Mouse (Mus musculus) forebrain, embryonic 10.5 days (tissue): ENCODE data around the gene Tmem38b. TPM values are rescaled to one million over a fixed set of nuclear protein-coding genes. Genes with fewer than 3 reads are reported as not detected.

ENCODE experiments used
- DNase-seq: peaks from one replicate; pipeline ENCODE4 v3.0.0-alpha.2; 2017; ENCODE audit warnings: low spot score; ENCODE audit errors: extremely low spot score
- H3K27ac ChIP-seq: fragments of 300-500 bp; sonication (generic); 2 replicates; pipeline ENCODE4 v1.5.1; 2016; ENCODE audit warnings: mild to moderate bottlenecking
- H3K27me3 ChIP-seq: fragments of 300-500 bp; sonication (generic); 2 replicates; pipeline ENCODE4 v1.6.1; 2016; ENCODE audit warnings: mild to moderate bottlenecking; ENCODE audit not compliant: poor library complexity, severe bottlenecking
- H3K36me3 ChIP-seq: fragments of 300-500 bp; sonication (generic); replicated peaks from 2 replicates; pipeline ENCODE4 v1.6.1; 2016; ENCODE audit warnings: mild to moderate bottlenecking, moderate library complexity
- H3K4me1 ChIP-seq: fragments of 300-500 bp; sonication (generic); 2 replicates; pipeline ENCODE4 v1.6.1; 2016
- H3K4me3 ChIP-seq: fragments of 300-500 bp; sonication (generic); 2 replicates; pipeline ENCODE4 v1.5.1; 2016; ENCODE audit warnings: mild to moderate bottlenecking, moderate library complexity
- H3K9me3 ChIP-seq: fragments of 300-500 bp; sonication (generic); 2 replicates; pipeline ENCODE4 v1.6.1; 2016; ENCODE audit warnings: mild to moderate bottlenecking, moderate library complexity
- WGBS: fragments of 180-500 bp; shearing (Covaris S2); methylation state at CpG from one replicate; pipeline ENCODE4 v1.1.7; 2016; 5-methylcytosine and 5-hydroxymethylcytosine counted together
- polyA plus RNA-seq: library from polyadenylated mRNA; unstranded; fragments of >200 nt; fragmentation: Nextera tagmentation; extraction: Ambion mirVana; gene quantifications from 2 replicates; pipeline ENCODE4 v1.2.1, GENCODE M21; 2016

Tmem38b gene
- polyA plus RNA-seq, 1 experiment from 2014 or later = 5.9 TPM

DNA sequence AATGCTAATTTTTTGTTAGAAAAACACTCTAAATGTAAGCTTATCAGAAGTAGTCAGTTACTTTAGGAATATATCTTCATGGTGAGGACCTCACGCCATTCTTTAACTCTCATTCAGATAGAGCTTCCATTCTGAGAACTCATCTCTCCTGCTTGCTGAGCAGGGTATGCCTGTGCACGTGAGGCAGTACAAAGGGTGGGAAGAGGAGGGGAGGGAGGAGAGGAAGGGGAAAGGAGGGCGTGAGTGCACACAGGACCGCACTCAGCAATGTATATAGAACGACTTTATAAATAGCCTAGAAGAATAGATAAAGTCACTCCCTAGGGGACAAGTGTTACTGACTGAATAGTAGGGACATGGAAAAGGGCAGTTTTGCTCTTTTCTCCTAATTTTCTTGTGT, 11.1 kb downstream of the Tmem38b start:
- 23% methylated on average over 5 of the region's 5 CpGs for WGBS
- peaks cover 3% of the 10 kb centered on the region; the same call in 1 of the 2 replicates for H3K36me3 ChIP-seq
- no peak for DNase-seq
- H3K27me3 ChIP-seq = no peaks in the 10 kb centered on the region
- H3K4me1 ChIP-seq = peaks cover 30% of the 10 kb centered on the region
- H3K4me3 ChIP-seq = no peak overlapping the region
- H3K9me3 ChIP-seq = no peaks in the 10 kb centered on the region
- H3K27ac ChIP-seq = no peak overlapping the region

DNA sequence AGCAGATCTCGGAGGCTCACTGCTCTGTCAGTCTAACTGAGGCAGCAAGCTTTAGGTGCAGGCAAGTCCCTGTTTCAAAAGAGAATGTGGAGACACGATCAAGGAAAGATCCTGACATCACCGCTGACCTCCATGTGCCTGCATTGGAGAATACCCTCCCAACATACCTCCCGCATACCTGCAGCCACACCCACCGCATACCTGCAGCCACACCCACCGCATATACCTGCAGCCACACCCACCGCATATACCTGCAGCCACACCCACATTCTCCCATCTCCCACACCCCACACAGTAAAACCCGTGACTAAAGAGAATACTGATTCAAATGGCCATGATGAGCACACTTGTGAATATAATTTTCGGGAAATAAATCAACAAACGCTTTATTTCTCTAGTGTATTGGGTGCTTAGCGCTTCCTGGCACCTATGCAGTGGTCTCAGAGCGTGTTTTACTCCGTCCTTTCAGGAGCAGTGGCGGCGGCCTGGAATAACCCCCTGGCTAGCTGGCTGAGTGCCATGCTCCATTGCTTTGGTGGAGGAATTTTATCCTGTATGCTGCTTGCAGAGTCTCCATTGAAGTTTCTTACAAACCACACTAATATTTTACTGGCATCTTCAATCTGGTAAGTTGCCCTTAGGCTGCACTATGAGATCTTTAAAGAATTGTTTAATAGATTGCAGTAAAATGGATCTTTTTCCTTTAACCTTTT, 14.5 kb downstream of the Tmem38b start:
- WGBS = 93% methylated on average over 15 of the region's 15 CpGs
- DNase-seq = no peak

DNA sequence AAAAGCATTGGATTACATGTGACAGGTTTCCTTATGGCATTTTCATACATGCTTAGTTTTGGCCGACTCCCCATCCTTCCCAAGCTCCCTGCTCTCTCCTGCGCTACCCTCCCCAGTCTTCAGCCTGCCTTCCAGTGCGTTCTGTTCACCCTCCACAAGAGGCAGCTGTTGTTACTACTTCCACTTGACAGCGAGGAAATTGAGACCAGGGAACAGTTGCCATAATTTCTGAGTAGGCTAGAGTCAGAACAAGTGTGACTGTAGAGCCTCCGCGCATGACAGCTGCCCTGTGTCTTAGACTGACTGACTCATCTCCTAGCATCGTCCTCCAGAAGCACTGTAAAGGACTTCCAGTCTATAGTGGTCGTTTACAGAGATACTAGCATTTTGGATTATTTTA, 17.7 kb downstream of the Tmem38b start:
- no peak for DNase-seq
- H3K9me3 ChIP-seq = no peaks in the 10 kb centered on the region
- 65% methylated on average over 8 of the region's 8 CpGs for WGBS
- no peak overlapping the region for H3K4me3 ChIP-seq
- peaks cover 3% of the 10 kb centered on the region; the same call in 1 of the 2 replicates for H3K36me3 ChIP-seq
- no peak overlapping the region for H3K27ac ChIP-seq
- 0 out of 2 replicates have a peak, but pooled peaks cover 3% of the 10 kb centered on the region for H3K4me1 ChIP-seq
- no peaks in the 10 kb centered on the region for H3K27me3 ChIP-seq

More for the DNA sequence above, 14.5 kb downstream of the Tmem38b start:
- Histone ChIP-seq H3K4me3 (no peak overlapping the region), H3K27me3 (no peaks in the 10 kb centered on the region), H3K4me1 (peaks cover 23% of the 10 kb centered on the region), H3K9me3 (no peaks in the 10 kb centered on the region), H3K36me3 (peaks cover 3% of the 10 kb centered on the region; the same call in 1 of the 2 replicates), H3K27ac (no peak overlapping the region)

DNA sequence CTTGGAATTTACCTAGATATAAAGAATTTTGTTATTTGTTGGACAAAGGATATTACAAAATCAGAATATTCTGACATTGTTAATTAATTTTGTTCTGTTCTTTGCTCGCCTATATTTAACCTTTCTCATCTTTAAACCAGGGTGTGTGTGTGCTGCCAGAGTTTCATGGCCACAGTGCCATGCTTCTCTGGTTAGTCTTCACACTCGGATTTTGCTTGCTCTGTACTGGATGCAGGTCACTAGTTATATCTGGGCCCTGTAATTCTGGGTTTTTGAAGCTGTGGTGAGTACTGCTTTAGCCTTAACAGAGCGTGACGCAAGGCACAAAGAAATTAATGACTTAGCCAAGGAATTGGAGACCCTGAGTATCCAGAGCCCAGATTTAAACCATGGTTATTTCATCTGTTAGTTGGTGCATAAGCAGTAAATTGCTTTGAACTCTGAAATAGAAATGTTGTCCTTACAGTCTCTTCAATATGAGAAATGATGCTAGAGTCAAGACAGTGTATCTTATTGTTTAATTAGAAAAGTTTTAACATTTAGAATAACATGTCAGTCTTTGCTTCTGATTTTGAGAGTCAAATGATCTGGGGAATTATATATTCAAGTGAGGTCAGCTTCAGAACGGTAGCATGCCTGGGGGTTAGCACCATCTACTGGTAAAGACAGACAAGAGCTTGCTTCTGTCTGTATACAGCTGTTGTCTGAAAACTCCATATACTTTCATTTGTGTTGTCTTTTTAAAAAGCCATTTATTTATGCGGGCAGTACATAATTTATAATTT, 19.2 kb downstream of the Tmem38b start:
- Histone ChIP-seq H3K36me3 (peaks cover 3% of the 10 kb centered on the region; the same call in 1 of the 2 replicates), H3K27ac (no peak overlapping the region), H3K27me3 (no peaks in the 10 kb centered on the region), H3K4me3 (no peak overlapping the region), H3K4me1 (0 out of 2 replicates have a peak, but pooled peaks cover 3% of the 10 kb centered on the region), H3K9me3 (no peaks in the 10 kb centered on the region)
- 48% methylated on average over 6 of the region's 6 CpGs for WGBS
- DNase-seq = no peak

DNA sequence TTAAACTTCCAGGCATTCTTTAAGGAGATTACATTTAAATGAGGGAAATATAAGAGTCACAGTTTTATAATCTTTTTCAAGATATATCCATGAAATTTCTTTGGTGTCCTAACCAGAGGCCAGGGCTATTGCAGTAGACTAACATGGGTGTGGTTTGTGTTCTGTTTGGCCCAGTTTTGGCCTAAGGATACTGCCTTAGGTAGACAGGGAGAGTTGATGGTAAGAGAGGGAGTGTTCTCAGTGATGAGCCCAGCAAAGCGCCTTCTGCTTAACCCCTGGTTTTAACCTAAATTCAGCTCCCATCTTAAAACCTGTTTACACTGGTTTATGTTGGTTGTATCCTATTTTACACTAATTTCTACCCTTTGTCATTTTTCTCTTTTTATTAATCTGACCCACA, 19.8 kb downstream of the Tmem38b start:
- no peaks in the 10 kb centered on the region for H3K27me3 ChIP-seq
- DNase-seq = no peak
- H3K4me1 ChIP-seq = 0 out of 2 replicates have a peak, but pooled peaks cover 3% of the 10 kb centered on the region
- no peaks in the 10 kb centered on the region for H3K9me3 ChIP-seq
- no peak overlapping the region for H3K27ac ChIP-seq
- 97% methylated on average over 1 of the region's 1 CpGs for WGBS
- H3K4me3 ChIP-seq = no peak overlapping the region
- H3K36me3 ChIP-seq = peaks cover 4% of the 10 kb centered on the region

DNA sequence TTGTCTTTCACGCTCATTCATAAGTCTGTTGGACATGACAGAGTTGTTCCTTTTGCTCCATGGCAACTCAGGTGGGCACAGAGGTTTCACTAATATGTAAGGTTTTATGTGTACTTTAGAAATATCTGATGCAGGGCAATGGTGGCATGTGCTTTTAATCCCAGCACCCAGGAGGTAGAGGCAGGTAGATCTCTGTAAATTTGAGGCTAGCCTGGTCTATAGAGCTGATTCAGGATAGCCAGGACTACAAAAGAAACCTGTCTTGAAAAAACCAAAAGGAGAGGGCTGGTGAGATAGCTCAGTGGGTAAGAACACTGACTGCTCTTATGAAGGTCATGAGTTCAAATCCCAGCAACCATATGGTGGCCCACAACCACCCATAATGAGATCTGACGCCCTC, 20.5 kb downstream of the Tmem38b start:
- 76% methylated on average over 2 of the region's 2 CpGs for WGBS
- no peak for DNase-seq
- no peak overlapping the region for H3K27ac ChIP-seq
- no peak overlapping the region for H3K4me3 ChIP-seq
- 0 out of 2 replicates have a peak, but pooled peaks cover 3% of the 10 kb centered on the region for H3K4me1 ChIP-seq
- no peaks in the 10 kb centered on the region for H3K9me3 ChIP-seq
- peaks cover 8% of the 10 kb centered on the region for H3K36me3 ChIP-seq
- H3K27me3 ChIP-seq = no peaks in the 10 kb centered on the region

DNA sequence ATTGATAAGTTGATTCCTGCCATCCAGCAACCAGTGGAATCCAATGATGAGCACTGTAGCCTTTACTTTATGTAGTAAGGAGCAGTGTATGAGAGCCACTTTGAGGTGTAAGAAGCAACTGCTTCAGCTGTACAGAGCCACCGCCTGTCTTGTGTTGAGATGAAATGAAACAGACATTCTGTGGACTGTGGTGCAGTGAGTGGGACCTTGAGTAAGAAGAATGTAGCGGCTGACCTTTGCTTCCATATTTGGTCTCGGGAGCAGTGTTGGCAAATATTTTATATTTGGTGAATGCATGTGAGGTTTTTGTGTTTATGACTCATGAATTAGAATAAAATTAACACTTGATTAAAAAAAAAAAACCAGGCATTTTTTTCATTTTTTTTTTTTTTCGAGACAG, 21.7 kb downstream of the Tmem38b start:
- Histone ChIP-seq H3K9me3 (no peaks in the 10 kb centered on the region), H3K27ac (no peak overlapping the region), H3K36me3 (peaks cover 12% of the 10 kb centered on the region), H3K4me3 (no peak overlapping the region), H3K27me3 (no peaks in the 10 kb centered on the region), H3K4me1 (0 out of 2 replicates have a peak, but pooled peaks cover 3% of the 10 kb centered on the region)
- WGBS = 92% methylated on average over 4 of the region's 4 CpGs
- no peak for DNase-seq

DNA sequence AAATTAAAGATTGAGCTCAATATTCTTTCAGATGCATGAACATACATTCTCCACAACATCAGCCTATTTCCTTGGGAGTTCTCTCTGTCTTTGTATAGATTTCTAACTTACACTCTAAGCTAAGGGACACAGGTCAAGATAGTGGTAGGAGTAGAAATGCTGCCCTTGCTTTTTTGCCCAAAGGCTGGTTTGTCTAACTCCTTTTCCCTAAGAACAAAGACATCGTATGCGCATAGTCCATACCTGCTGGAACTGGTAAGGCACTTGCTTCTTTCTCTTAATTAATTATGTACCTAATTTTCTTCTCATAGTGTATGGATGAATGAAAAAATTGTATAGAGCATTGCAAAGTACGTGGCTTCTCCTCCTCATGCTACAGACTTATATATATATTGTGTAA, 22.5 kb downstream of the Tmem38b start:
- no peaks in the 10 kb centered on the region for H3K9me3 ChIP-seq
- H3K27ac ChIP-seq = no peak overlapping the region
- H3K4me3 ChIP-seq = no peak overlapping the region
- 96% methylated on average over 3 of the region's 3 CpGs for WGBS
- no peak for DNase-seq
- H3K36me3 ChIP-seq = peaks cover 12% of the 10 kb centered on the region
- 0 out of 2 replicates have a peak, but pooled peaks cover 3% of the 10 kb centered on the region for H3K4me1 ChIP-seq
- H3K27me3 ChIP-seq = no peaks in the 10 kb centered on the region

DNA sequence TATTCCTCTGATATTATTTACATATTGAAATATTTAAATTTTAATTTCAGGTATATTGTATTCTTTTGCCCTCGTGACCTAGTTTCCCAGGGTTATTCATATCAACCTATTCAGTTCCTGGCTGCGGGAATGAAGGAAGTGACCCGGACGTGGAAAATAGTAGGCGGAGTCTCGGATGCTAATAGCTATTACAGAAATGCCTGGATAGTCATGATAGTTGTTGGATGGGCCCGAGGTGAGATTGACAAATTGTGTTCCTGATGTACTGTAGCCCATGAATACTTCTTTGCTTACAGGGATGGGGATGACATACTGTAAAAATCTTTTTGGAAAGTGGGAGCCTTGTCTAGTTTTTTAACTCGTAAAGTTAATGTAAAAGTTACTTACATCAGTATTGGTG, 23.0 kb downstream of the Tmem38b start:
- Histone ChIP-seq H3K27ac (no peak overlapping the region), H3K27me3 (no peaks in the 10 kb centered on the region), H3K9me3 (no peaks in the 10 kb centered on the region), H3K4me3 (no peak overlapping the region), H3K4me1 (no peaks in the 10 kb centered on the region), H3K36me3 (peaks cover 12% of the 10 kb centered on the region)
- no peak for DNase-seq
- whole genome bisulfite sequencing = 95% methylated on average over 8 of the region's 8 CpGs

DNA sequence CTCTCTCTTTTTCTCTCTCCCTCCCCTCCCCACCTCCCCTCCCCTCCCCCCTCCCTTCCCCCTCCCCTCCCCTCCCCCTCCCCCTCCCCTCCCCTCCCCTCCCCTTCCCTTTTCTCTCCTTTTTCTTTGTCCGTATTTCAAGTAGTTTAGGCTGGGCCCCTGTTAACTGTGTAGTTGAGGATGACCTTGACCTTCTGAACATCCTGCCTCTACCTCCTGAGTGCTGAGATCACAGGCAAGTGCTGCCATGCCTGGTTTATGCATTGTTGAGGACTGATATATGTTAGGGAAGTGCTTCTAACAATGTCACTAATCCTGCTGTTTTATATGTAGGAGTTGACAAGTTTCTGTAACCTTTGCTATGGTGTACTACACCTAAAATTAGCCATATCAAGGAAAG, 24.0 kb downstream of the Tmem38b start:
- Histone ChIP-seq H3K27ac (no peak overlapping the region), H3K4me3 (no peak overlapping the region), H3K36me3 (peaks cover 14% of the 10 kb centered on the region), H3K27me3 (no peaks in the 10 kb centered on the region), H3K4me1 (no peaks in the 10 kb centered on the region), H3K9me3 (no peaks in the 10 kb centered on the region)
- no CpG with 5 or more reads among the region's 1 CpGs for WGBS
- DNase-seq = no peak

DNA sequence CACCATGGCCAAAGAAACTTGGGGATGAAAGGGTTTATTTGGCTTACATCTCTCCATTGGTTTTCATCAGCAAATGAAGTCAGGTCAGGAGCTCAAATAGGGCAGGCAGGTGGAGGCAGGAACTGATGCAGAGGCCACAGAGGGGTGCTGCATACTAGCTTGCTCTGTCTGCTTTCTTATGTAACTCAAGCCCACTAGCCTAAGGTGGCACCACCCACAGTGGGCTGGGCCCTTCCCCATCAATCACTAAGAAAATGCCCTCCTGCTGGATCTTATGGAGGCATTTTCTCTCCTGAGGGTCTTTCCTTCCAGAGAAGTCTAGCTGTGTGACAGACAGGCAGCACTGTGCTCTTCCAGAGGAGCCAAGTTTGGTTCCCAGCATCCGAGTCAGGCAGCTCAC, 27.5 kb downstream of the Tmem38b start:
- Histone ChIP-seq H3K27ac (no peak overlapping the region), H3K4me1 (no peaks in the 10 kb centered on the region), H3K27me3 (no peaks in the 10 kb centered on the region), H3K9me3 (no peaks in the 10 kb centered on the region), H3K36me3 (peaks cover 14% of the 10 kb centered on the region), H3K4me3 (no peak overlapping the region)
- 100% methylated on average over 1 of the region's 1 CpGs for WGBS
- DNase-seq = no peak

DNA sequence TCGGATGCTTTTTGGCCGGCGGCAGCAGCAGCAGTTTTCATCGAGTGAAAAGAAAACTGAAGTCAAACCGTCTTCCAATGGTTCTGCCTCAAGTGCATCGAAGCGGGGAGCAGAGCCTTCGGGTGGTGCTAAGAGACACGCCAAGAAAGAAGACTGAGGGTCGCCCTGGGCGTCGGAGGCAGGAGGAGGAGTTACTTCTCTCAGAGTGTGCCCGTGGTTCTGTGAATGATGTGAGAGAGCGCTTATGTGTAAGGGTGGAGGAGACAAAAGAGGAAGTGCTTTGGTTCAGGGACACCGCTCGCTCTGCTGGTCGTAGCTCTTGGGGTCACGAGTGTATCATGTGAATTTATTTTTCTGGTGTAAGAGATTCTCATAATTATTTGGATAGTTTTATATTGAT, 34.1 kb downstream of the Tmem38b start:
- Histone ChIP-seq H3K4me1 (no peaks in the 10 kb centered on the region), H3K4me3 (no peak overlapping the region), H3K27ac (no peak overlapping the region), H3K9me3 (no peaks in the 10 kb centered on the region), H3K27me3 (no peaks in the 10 kb centered on the region), H3K36me3 (0 out of 2 replicates have a peak, but pooled peaks cover 5% of the 10 kb centered on the region)
- DNase-seq = no peak
- 61% methylated on average over 18 of the region's 18 CpGs for WGBS

DNA sequence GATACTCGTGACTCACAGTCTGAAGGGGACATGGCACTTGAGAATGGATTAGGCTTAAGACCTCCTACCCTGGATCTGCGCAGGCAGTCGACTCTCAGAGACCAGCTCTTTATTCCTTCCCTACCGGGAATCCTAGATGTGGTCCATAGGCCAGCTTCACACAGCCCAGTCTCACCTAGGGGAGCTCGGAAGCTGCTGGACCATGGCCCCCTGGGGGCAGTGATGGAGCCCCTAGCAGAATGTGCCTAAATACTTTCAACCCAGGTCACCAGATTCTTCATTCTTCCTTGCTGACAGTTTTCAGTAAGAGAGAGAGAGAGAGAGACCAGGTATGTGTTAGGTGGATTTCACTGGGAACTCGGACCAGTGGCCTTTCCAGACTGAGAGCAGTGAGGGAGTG, 36.3 kb downstream of the Tmem38b start:
- DNase-seq = no peak
- Histone ChIP-seq H3K4me3 (no peak overlapping the region), H3K27me3 (no peaks in the 10 kb centered on the region), H3K36me3 (0 out of 2 replicates have a peak, but pooled peaks cover 5% of the 10 kb centered on the region), H3K4me1 (no peaks in the 10 kb centered on the region), H3K9me3 (no peaks in the 10 kb centered on the region), H3K27ac (no peak overlapping the region)
- 73% methylated on average over 6 of the region's 6 CpGs for WGBS
